Mouse (Mus musculus): ENCODE data around the gene Ttc5. TPM values are rescaled to one million over a fixed set of nuclear protein-coding genes. Genes with fewer than 3 reads are reported as not detected.
"Not testable (repeated sequence)": the region's sequence is repeated elsewhere in the genome, so short reads cannot be mapped to it uniquely, and the experiment has no call there.

The Ttc5 gene
- polyA plus RNA-seq (2012; ENCODE audit: insufficient read depth, low replicate concordance), result 17.7 and 40.8 TPM in 2 replicates

DNA sequence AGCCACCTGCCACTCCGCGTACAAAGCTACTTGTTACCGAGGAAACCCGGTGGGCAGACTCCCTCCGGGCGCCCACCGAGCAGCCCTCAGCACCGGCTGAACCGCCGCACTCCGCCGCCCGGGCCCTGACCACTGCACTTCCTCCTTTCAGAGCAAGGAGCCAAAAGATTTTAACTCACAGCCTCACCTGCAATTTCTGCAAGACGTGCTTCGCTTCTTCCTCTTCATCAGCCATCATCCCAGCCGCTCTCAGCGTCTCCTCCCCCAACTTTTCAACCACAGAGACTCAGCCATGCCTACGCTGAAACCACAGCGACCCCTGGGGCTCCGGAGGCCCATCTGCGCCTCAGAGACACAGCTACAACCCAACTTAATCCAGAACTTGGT is at the start of gene Ttc5:
Ttc5 (minus strand) TSS at position 269 of the 387 bp plus-strand sequence.
- Histone ChIP-seq H3K4me1 (peaks cover 13% of the 10 kb centered on the region), H3K27me3 (replicated peaks) (no peaks in the 10 kb centered on the region), H3K36me3 (replicated peaks; ENCODE audit: low read length) (peaks cover 30% of the 10 kb centered on the region), H3K4me3 (replicated peaks) (peak within 1 kb of the TSS; percentile 95), H3K9me3 (peaks cover 3% of the 10 kb centered on the region; the same call in 1 of the 2 replicates)
- no peak for TF ChIP-seq FLI1 (IDR thresholded peaks at IDR 0.05; ENCODE audit: low read length)
- TF ChIP-seq GATA1 (IDR thresholded peaks at IDR 0.05; ENCODE audit: borderline replicate concordance, low read length), result no peak

GRCm38 (mm10) chr14:50834435-50834834 is 49.1 kb upstream of the Ttc5 start:
- H3K27me3 ChIP-seq (replicated peaks), result no peaks in the 10 kb centered on the region
- H3K9me3 ChIP-seq, result no peaks in the 10 kb centered on the region
- no peak for TF ChIP-seq GATA1 (IDR thresholded peaks at IDR 0.05; ENCODE audit: borderline replicate concordance, low read length)
- no peak for TF ChIP-seq FLI1 (IDR thresholded peaks at IDR 0.05; ENCODE audit: low read length)
- H3K36me3 ChIP-seq (replicated peaks; ENCODE audit: low read length), result peaks cover 71% of the 10 kb centered on the region
- peaks cover 26% of the 10 kb centered on the region for H3K4me1 ChIP-seq
- H3K4me3 ChIP-seq (replicated peaks), result peak overlapping the region; percentile 28

- TF ChIP-seq FLI1 (IDR thresholded peaks at IDR 0.05; ENCODE audit: low read length) (no peak), GATA1 (IDR thresholded peaks at IDR 0.05; ENCODE audit: borderline replicate concordance, low read length) (no peak)
- no peaks in the 10 kb centered on the region for H3K27me3 ChIP-seq (replicated peaks)
- H3K4me3 ChIP-seq (replicated peaks), result peak overlapping the region; percentile 66
- H3K36me3 ChIP-seq (replicated peaks; ENCODE audit: low read length), result peaks cover 73% of the 10 kb centered on the region
- no peaks in the 10 kb centered on the region for H3K9me3 ChIP-seq
- H3K4me1 ChIP-seq, result peaks cover 26% of the 10 kb centered on the region
These were observed 48.6 kb upstream of the Ttc5 start for GRCm38 (mm10) chr14:50833964-50834363.

GRCm38 (mm10) chr14:50829878-50830277 is 44.6 kb upstream of the Ttc5 start:
- no peak for TF ChIP-seq GATA1 (IDR thresholded peaks at IDR 0.05; ENCODE audit: borderline replicate concordance, low read length)
- no peak for TF ChIP-seq FLI1 (IDR thresholded peaks at IDR 0.05; ENCODE audit: low read length)
- Histone ChIP-seq H3K4me1 (peaks cover 25% of the 10 kb centered on the region), H3K9me3 (no peaks in the 10 kb centered on the region), H3K36me3 (replicated peaks; ENCODE audit: low read length) (peaks cover 58% of the 10 kb centered on the region), H3K4me3 (replicated peaks) (no peak overlapping the region), H3K27me3 (replicated peaks) (no peaks in the 10 kb centered on the region)

- TF ChIP-seq FLI1 (IDR thresholded peaks at IDR 0.05; ENCODE audit: low read length) (no peak), GATA1 (IDR thresholded peaks at IDR 0.05; ENCODE audit: borderline replicate concordance, low read length) (no peak)
- Histone ChIP-seq H3K4me3 (replicated peaks) (no peak overlapping the region), H3K36me3 (replicated peaks; ENCODE audit: low read length) (peaks cover 71% of the 10 kb centered on the region), H3K4me1 (peaks cover 11% of the 10 kb centered on the region), H3K27me3 (replicated peaks) (no peaks in the 10 kb centered on the region), H3K9me3 (no peaks in the 10 kb centered on the region)
These were observed 41.3 kb upstream of the Ttc5 start for GRCm38 (mm10) chr14:50826579-50826978.

GRCm38 (mm10) chr14:50824219-50824618 is 38.9 kb upstream of the Ttc5 start:
- no peaks in the 10 kb centered on the region for H3K27me3 ChIP-seq (replicated peaks)
- peaks cover 72% of the 10 kb centered on the region for H3K36me3 ChIP-seq (replicated peaks; ENCODE audit: low read length)
- H3K4me1 ChIP-seq, result peaks cover 5% of the 10 kb centered on the region; the same call in 1 of the 2 replicates
- no peaks in the 10 kb centered on the region for H3K9me3 ChIP-seq
- H3K4me3 ChIP-seq (replicated peaks), result no peak overlapping the region
- TF ChIP-seq FLI1 (IDR thresholded peaks at IDR 0.05; ENCODE audit: low read length), result no peak

GRCm38 (mm10) chr14:50823240-50823639 is 37.9 kb upstream of the Ttc5 start:
- no peak overlapping the region for H3K4me3 ChIP-seq (replicated peaks)
- no peaks in the 10 kb centered on the region for H3K27me3 ChIP-seq (replicated peaks)
- peaks cover 5% of the 10 kb centered on the region; the same call in 1 of the 2 replicates for H3K4me1 ChIP-seq
- TF ChIP-seq FLI1 (IDR thresholded peaks at IDR 0.05; ENCODE audit: low read length) (no peak), GATA1 (IDR thresholded peaks at IDR 0.05; ENCODE audit: borderline replicate concordance, low read length) (no peak)
- H3K36me3 ChIP-seq (replicated peaks; ENCODE audit: low read length), result peaks cover 70% of the 10 kb centered on the region
- H3K9me3 ChIP-seq, result no peaks in the 10 kb centered on the region

- H3K4me3 ChIP-seq (replicated peaks), result no peak overlapping the region
- no peaks in the 10 kb centered on the region for H3K9me3 ChIP-seq
- H3K36me3 ChIP-seq (replicated peaks; ENCODE audit: low read length), result peaks cover 75% of the 10 kb centered on the region
- no peaks in the 10 kb centered on the region for H3K27me3 ChIP-seq (replicated peaks)
- no peaks in the 10 kb centered on the region; the same call in 1 of the 2 replicates for H3K4me1 ChIP-seq
- TF ChIP-seq FLI1 (IDR thresholded peaks at IDR 0.05; ENCODE audit: low read length) (no peak), GATA1 (IDR thresholded peaks at IDR 0.05; ENCODE audit: borderline replicate concordance, low read length) (no peak)
These were observed 27.7 kb upstream of the Ttc5 start for GRCm38 (mm10) chr14:50813060-50813459.

DNA sequence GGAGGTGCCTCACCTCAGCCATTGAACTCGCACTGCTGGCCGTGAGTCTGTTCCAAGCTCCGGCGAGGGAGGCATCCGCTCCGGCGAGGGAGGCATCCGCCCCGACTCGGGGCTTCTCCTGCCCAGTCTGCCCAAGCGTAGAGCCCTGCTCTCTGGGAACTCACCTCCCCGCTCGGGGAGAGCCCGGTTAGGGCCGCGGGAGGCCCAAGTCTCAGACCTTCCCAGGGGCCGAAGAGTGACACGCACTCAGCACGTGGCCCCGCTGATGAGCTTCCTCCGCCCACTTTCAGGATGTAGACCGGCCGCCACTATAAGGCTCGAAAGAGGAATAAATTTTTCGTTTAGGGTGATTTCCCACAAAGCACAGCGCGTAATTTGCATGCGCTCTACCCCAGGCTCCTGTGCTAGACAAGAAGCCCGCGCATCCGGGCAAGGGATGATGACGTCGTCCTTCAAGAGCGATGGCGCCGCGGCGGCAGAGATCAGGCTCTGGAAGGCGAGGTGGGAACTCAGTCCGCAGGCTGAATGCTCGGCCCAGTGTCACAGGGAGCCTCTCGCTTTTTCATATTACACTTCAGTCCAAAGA is 22.3 kb upstream of the Ttc5 start, which contains the start of the genes Ccnb1ip1 and Parp2:
Ccnb1ip1 (minus strand) TSS at position 246 of the 586 bp plus-strand sequence.
Parp2 (plus strand) TSS at position 355 of the 586 bp plus-strand sequence.
- TF ChIP-seq FLI1 (IDR thresholded peaks at IDR 0.05; ENCODE audit: low read length), result no peak
- Histone ChIP-seq H3K4me1 (peaks cover 18% of the 10 kb centered on the region), H3K4me3 (replicated peaks) (peak within 1 kb of the TSS; percentile 94)

DNA sequence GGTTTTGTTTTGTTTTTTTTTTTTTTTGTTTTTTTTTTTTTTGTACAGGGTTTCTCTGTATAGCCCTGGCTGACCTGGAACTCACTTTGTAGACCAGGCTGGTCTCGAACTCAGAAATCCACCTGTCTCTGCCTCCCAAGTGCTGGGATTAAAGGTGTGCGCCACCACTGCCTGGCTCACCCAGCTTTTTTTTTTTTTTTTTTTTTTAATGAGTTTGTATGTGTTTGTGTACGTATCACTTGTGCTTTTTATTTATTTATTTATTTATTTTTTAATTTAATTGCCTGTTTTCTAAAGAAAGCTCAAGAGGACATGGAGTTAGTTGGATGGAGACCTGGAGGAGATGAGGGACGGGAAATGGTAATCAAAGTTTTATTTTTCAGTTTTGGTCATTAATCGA is 21.1 kb upstream of the Ttc5 start:
- not testable (repeated sequence) for H3K9me3 ChIP-seq; H3K27me3 ChIP-seq (replicated peaks)
- Histone ChIP-seq H3K4me3 (replicated peaks) (peak overlapping the region; percentile 38), H3K4me1 (peaks cover 29% of the 10 kb centered on the region), H3K36me3 (replicated peaks; ENCODE audit: low read length) (peaks cover 16% of the 10 kb centered on the region)

More for the DNA sequence above, 22.3 kb upstream of the Ttc5 start, which contains the start of the genes Ccnb1ip1 and Parp2:
- H3K9me3 ChIP-seq, result no peaks in the 10 kb centered on the region
- H3K36me3 ChIP-seq (replicated peaks; ENCODE audit: low read length), result peaks cover 27% of the 10 kb centered on the region
- no peaks in the 10 kb centered on the region for H3K27me3 ChIP-seq (replicated peaks)

Measured in megakaryocyte, embryonic 14.5 days (primary cell).